Mouse (Mus musculus) CD4-positive, CD25-positive, alpha-beta regulatory T cell, adult 4 months (primary cell): ENCODE data around the gene Atp8b2. TPM values are rescaled to one million over a fixed set of nuclear protein-coding genes. Genes with fewer than 3 reads are reported as not detected.

Experiments
- ATAC-seq: one replicate; pipeline ENCODE4 v1.8.0; 2017
- polyA plus RNA-seq, 2 experiments: library from polyadenylated mRNA; unstranded; fragments of 100-300 nt; shearing (Covaris generic); gene quantifications; one replicate each; pipeline ENCODE4 v1.2.1; 2017

Atp8b2 gene
- polyA plus RNA-seq, 2 experiments from 2014 or later, result 17.8 to 24.6 TPM

- ATAC-seq, result no peak
Observed at GRCm38 (mm10) chr3:89898870-89899510, 64.3 kb downstream of the Atp8b2 start.

GRCm38 (mm10) chr3:89898011-89898410, 65.3 kb downstream of the Atp8b2 start:
- no peak for ATAC-seq

GRCm38 (mm10) chr3:89897204-89897796, 66.0 kb downstream of the Atp8b2 start:
- no peak for ATAC-seq

- peak; percentile 37 for ATAC-seq
Observed at GRCm38 (mm10) chr3:89896571-89896970, 66.7 kb downstream of the Atp8b2 start.

GRCm38 (mm10) chr3:89892517-89893106, 70.7 kb downstream of the Atp8b2 start:
- peak; percentile 28 for ATAC-seq

- ATAC-seq, result no peak
Observed at GRCm38 (mm10) chr3:89891696-89892095, 71.6 kb downstream of the Atp8b2 start.

- ATAC-seq, result peak; percentile 38
Observed at GRCm38 (mm10) chr3:89889841-89890430, 73.4 kb downstream of the Atp8b2 start.

Other genes with a start within 250 kb of the Atp8b2 start
- gene Adar, start 248.5 kb downstream of the Atp8b2 start, polyA plus RNA-seq, result 10 to 100 TPM; 62.1 to 94.4 TPM
- 1 to 10 TPM; 1.5 to 2.7 TPM for gene Chrnb2, start 198.9 kb downstream of the Atp8b2 start, polyA plus RNA-seq
- 10 to 100 TPM; 11.2 to 18.6 TPM for gene Ube2q1, start 189.9 kb downstream of the Atp8b2 start, polyA plus RNA-seq
- 10 to 100 TPM in 1 of 2 experiments, 1 to 10 TPM in 1; 8.9 to 12.5 TPM for gene She, start 132.1 kb downstream of the Atp8b2 start, polyA plus RNA-seq
- 10 to 100 TPM; 18.3 to 20.4 TPM for gene Il6ra, start 50.3 kb downstream of the Atp8b2 start, polyA plus RNA-seq
- gene Hax1, start 35.3 kb upstream of the Atp8b2 start, polyA plus RNA-seq, result 10 to 100 TPM; 69.2 to 70.3 TPM
- gene 4933434E20Rik, start 88.1 kb upstream of the Atp8b2 start, polyA plus RNA-seq, result 100 to 1,000 TPM; 371 to 424 TPM
- 100 to 1,000 TPM; 226 to 315 TPM for gene Ubap2l, start 89.1 kb upstream of the Atp8b2 start, polyA plus RNA-seq
- 1,000 to 10,000 TPM in 1 of 2 experiments, 100 to 1,000 TPM in 1; 868 to 1,085 TPM for gene Tpm3, start 109.1 kb upstream of the Atp8b2 start, polyA plus RNA-seq
- under 1 TPM; 0.27 to 0.58 TPM for gene Nup210l, start 140.6 kb upstream of the Atp8b2 start, polyA plus RNA-seq